Mouse (Mus musculus): Measurements from ENCODE around the gene Tsc22d4. TPM values are rescaled to one million over a fixed set of nuclear protein-coding genes. Genes with fewer than 3 reads are reported as not detected.

Gene Tsc22d4
- 190 TPM for total RNA-seq (2023)

DNA sequence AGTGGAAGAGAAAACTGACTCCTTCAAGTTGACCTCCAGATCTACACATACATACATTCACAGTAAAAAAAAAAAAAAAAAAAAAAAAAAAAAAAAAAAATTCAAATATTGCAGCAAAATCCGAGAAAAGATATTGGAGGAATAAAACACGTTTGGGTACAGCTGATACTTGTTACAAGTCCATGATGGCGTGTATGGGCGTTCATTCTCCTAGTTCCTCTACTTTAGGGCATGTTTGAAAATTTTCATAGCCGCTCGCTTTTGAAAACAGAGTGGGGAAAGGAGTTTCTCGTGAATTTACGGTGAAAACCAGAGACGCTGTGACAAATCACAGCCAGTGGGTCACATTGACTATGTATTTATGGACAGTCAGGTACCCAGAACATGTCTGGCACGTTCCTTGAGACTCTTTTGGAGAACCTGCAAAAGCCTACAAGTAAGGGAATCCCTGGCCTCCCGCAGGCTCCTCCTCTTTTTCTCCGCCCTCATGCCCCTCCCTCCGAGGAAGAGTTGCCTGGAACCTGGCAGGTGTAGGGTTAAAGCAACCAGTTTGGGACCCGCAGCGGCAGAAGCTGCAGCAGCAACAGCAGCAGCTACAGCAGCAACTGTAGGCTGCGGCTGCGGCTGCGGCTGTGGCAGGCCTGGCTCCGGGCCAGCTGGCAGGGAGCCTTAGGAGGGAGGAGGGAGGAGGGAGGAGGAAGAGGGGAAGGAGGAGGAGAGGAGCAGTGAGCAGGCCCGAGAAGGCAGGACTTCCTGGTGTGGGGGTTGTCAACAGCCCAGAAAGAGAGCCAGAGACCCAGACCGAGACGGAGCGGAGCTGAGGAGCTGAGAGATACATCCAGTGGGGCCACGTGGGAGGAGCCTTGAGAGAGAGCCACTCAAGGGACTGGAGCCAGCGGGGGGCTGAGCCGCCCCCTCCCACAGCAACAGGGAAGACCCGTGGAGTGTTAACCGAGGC lies at the start of gene Tsc22d4:
Gene Tsc22d4, plus strand, starts transcription at position 517 of the 958 bp plus-strand sequence.

DNA sequence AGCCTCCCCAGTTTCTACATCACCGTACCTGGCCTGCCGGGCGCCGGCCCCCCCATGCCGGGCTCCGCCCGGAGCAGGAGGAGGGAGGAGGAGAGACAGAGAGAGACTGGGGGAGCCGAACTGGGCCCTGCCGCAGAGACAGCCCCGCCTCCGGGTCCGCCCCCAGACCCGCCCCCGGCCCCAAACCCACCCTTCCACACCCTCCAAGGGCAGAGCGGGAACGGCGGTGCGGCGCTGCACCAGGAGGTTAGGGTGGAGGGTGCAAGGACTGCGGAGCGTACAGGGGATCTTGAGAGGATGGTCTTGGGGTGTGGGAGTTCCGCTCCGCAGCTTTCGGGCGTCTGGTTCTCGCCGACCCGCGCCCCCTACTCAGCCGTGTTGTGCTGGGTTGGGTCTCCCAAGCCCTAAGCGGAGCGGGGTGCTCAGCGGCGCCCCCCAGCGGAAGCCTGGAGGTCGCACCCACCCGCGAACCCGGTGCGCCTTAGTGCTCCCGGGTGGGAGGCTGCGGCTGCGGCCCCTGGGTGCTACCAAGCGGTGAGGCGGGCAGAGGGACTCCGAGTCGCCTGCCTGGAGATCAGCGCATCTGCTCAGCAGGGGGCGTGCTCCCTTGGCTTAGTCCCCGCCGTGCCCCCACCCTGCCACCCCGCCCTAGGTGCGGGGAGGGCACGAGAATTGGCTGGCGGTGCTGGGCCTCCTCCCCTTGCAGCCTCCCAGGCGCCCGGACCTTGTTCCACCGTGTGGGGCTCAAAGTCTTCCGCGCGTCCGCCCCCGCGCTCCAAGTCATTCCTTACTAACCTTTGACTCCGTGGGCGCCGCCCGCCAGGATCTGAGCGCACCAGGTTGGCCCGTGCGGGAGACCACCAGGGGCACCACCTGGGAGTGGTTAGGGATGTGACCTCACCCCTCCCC lies 4.3 kb upstream of the Tsc22d4 start, which contains the start of gene Nyap1:
Gene Nyap1, minus strand, starts transcription at position 585 of the 909 bp plus-strand sequence.

DNA sequence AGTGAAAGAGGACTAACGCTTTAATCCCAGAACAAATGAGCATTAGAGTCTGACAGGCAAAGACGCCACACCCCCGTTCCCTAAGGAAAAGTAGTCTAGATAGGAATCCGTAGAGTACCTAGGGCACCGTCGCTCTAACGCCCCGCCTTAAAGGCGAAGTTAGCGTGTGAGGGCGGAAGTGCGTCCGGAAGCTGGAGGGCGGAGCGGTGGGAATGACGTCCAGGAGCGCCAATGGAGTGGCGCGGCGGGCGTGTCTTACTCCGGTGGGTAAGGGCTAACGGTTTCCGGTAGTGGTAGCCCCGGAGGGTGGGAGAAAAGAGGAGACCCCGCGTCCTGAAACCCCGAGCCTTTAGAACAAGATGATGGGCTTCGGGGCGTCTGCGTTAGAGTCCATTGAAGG lies 33.1 kb downstream of the Tsc22d4 start, which contains the start of gene Ppp1r35:
Gene Ppp1r35, plus strand, starts transcription at position 215 of the 400 bp plus-strand sequence.

DNA sequence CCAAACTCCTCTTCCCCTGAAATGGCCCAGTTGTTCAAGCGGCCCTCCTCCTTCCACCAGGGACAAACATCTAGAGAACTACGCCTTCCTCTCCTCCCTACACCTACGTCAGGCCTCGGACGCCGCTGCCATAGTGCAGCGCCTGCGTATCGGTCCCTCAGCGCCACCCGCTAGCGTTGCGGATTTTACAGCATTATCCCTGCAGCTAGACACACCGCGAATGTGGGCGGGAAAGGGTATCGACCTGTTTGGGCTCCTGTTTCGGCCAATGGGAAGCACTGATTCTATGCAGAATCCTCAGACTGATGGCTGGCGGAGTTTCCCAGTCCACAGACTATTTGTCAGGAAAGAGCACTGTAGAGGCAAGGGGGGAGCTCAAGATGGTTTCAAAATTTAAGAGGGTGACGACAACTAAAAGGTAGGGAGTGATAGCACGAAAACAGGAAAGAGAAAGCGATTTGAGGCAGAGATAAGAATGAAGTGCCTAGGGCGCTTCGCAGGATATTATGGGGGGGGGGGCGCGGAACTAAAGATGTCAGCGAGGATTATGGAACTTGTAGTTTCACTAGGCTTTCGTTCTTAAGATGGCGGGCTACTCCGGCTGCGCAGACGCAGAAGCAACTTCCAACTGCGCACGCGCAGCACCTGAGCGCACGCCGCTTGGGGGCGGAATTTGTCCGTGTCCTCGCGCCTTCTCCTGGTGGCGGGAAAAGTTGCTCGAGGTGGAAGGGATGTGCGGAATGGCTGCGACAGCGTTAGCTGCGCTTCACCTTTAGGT lies 41.8 kb downstream of the Tsc22d4 start, which contains the start of the genes Mepce and Zcwpw1:
Gene Mepce, minus strand, starts transcription at position 505 of the 778 bp plus-strand sequence.
Gene Zcwpw1, plus strand, starts transcription at position 648 of the 778 bp plus-strand sequence.

Other genes with a start within 250 kb of the Tsc22d4 start
- gene Pop7, start 243.2 kb upstream of the Tsc22d4 start, total RNA-seq (2023) = 30.3 TPM
- 92.9 TPM for gene Gigyf1, start 227.2 kb upstream of the Tsc22d4 start, total RNA-seq (2023)
- not detected for gene Epo, start 212.5 kb upstream of the Tsc22d4 start, total RNA-seq (2023)
- 300 TPM for gene Gnb2, start 212.2 kb upstream of the Tsc22d4 start, total RNA-seq (2023)
- not detected for gene Actl6b, start 192.2 kb upstream of the Tsc22d4 start, total RNA-seq (2023)
- not detected for gene Tfr2, start 175.9 kb upstream of the Tsc22d4 start, total RNA-seq (2023)
- 24.1 TPM for gene Mospd3, start 144.7 kb upstream of the Tsc22d4 start, total RNA-seq (2023)
- 1.2 TPM for gene Pcolce, start 131.9 kb upstream of the Tsc22d4 start, total RNA-seq (2023)
- 0.34 TPM for gene Fbxo24, start 116.7 kb upstream of the Tsc22d4 start, total RNA-seq (2023)
- gene Lrch4, start 116.6 kb upstream of the Tsc22d4 start, total RNA-seq (2023) = 171 TPM
- gene Gm20605, start 116.6 kb upstream of the Tsc22d4 start, total RNA-seq (2023) = 44.2 TPM
- 81.9 TPM for gene Sap25, start 104.4 kb upstream of the Tsc22d4 start, total RNA-seq (2023)
- gene Irs3, start 100.0 kb upstream of the Tsc22d4 start, total RNA-seq (2023) = not detected
- 22.2 TPM for gene Agfg2, start 61.0 kb upstream of the Tsc22d4 start, total RNA-seq (2023)
- gene Nyap1, start 4.1 kb upstream of the Tsc22d4 start, total RNA-seq (2023) = 1.3 TPM
- gene Ppp1r35, start 33.1 kb downstream of the Tsc22d4 start, total RNA-seq (2023) = 22.6 TPM
- 196 TPM for gene Mepce, start 41.9 kb downstream of the Tsc22d4 start, total RNA-seq (2023)
- gene Zcwpw1, start 42.1 kb downstream of the Tsc22d4 start, total RNA-seq (2023) = 26.4 TPM
- 1.9 TPM for gene Pilra, start 90.6 kb downstream of the Tsc22d4 start, total RNA-seq (2023)
- 2.2 TPM for gene Pilrb1, start 112.4 kb downstream of the Tsc22d4 start, total RNA-seq (2023)
- 3.6 TPM for gene Pilrb2, start 126.1 kb downstream of the Tsc22d4 start, total RNA-seq (2023)
- not detected for gene Cyp3a13, start 175.9 kb downstream of the Tsc22d4 start, total RNA-seq (2023)
- not detected for gene Gjc3, start 217.4 kb downstream of the Tsc22d4 start, total RNA-seq (2023)
- not detected for gene Azgp1, start 235.8 kb downstream of the Tsc22d4 start, total RNA-seq (2023)